11 mouse cellular contexts compared by ENCODE assay signal in the genomic region with DNA sequence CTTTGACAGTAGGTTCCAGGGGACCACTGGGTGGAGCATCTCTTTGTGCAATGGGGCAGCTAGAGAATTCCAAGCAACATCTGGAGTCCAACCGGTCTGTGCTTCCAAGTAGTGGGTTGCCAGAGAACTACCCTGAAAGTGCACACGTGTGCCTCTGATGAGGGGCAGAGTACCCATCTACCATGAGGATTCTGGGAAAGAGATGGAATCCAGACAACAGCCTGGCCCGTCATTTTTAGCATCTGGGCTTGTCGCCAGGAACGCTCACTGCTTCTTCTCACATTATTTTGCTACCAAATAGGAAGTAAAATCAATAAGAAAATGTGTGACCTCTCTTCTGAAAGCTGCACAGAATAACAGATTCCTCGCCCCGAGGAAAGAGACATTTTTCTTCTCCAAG.
DNase-seq lines count a peak whose midpoint lies in the region; ATAC-seq lines count a peak whose summit lies in the region.
"Had no signal": no experiment of that assay in that cellular context is flagged by ENCODE, and none has a peak within 500 bp of the region (broad histone marks: within the 10 kb centered on the region; RNA-seq: fewer than 3 reads in every experiment).

No protein-coding gene starts in this region.

- H3K36me3 ChIP-seq in forebrain, embryonic 16.5 days (ENCODE audit: control insufficient read depth, insufficient read depth) = no peaks in the 10 kb centered on the region
- no peaks in the 10 kb centered on the region for H3K36me3 ChIP-seq in forebrain, embryonic 11.5 days (ENCODE audit: control insufficient read depth, insufficient read depth, low read length)

- H3K27me3 ChIP-seq in forebrain, embryonic 16.5 days (replicated peaks; ENCODE audit: control insufficient read depth, insufficient read depth, low read length) = no peaks in the 10 kb centered on the region
- no peaks in the 10 kb centered on the region for H3K27me3 ChIP-seq in forebrain, embryonic 11.5 days (ENCODE audit: control insufficient read depth, insufficient read depth, low read length)

- H3K9me3 ChIP-seq in forebrain, embryonic 16.5 days (ENCODE audit: control insufficient read depth, low read length) = no peaks in the 10 kb centered on the region
- H3K9me3 ChIP-seq in forebrain, embryonic 11.5 days (ENCODE audit: control insufficient read depth, low read length) = no peaks in the 10 kb centered on the region

- no peak for DNase-seq in forebrain, embryonic 11.5 days (ENCODE audit: low spot score)
- DNase-seq in lung, postnatal 10 days = peak; percentile 14
- no peak for DNase-seq in lung, postnatal 4 days
- DNase-seq in layer of hippocampus, postnatal 10 days (ENCODE audit: low spot score in 2 of 2) = peak; percentile 65 to 69
- DNase-seq in skeletal muscle tissue, adult 2 months (ENCODE audit: low read depth, low spot score) = peak; percentile 1
- no peak for DNase-seq in MN1 (ENCODE audit: low spot score)
- no peak for DNase-seq in adrenal gland, adult 8-10 months
- DNase-seq: kidney, adult 9 months had no signal

- H3K9ac ChIP-seq in forebrain, embryonic 16.5 days (replicated peaks; ENCODE audit: low read depth, low read length) = no peak overlapping the region
- no peak overlapping the region for H3K9ac ChIP-seq in forebrain, embryonic 11.5 days (ENCODE audit: low read length)
- H3K9ac ChIP-seq: liver, embryonic 14.5 days had no signal

- H3K4me2 ChIP-seq in forebrain, embryonic 16.5 days (ENCODE audit: low read length) = no peak overlapping the region
- H3K4me2 ChIP-seq in forebrain, embryonic 11.5 days (ENCODE audit: low read depth, low read length, severe bottlenecking) = no peak overlapping the region
- H3K4me2 ChIP-seq: midbrain, embryonic 11.5 days had no signal

- peaks cover 8% of the 10 kb centered on the region for H3K4me1 ChIP-seq in forebrain, embryonic 16.5 days (replicated peaks; ENCODE audit: control insufficient read depth, insufficient read depth, low read length)
- H3K4me1 ChIP-seq in forebrain, embryonic 11.5 days (replicated peaks; ENCODE audit: control insufficient read depth, insufficient read depth, low read length) = no peaks in the 10 kb centered on the region

- 54% methylated on average over 7 of the region's 7 CpGs for WGBS in forebrain, embryonic 16.5 days
- 90% methylated on average over 7 of the region's 7 CpGs for WGBS in forebrain, embryonic 11.5 days

- no peak overlapping the region for H3K27ac ChIP-seq in forebrain, embryonic 16.5 days (ENCODE audit: low read length)
- H3K27ac ChIP-seq in forebrain, embryonic 11.5 days (ENCODE audit: low read depth, low read length) = no peak overlapping the region
- H3K27ac ChIP-seq: liver, embryonic 14.5 days had no signal

- no peak overlapping the region for H3K4me3 ChIP-seq in forebrain, embryonic 16.5 days (replicated peaks; ENCODE audit: low read length)
- H3K4me3 ChIP-seq in forebrain, embryonic 11.5 days (ENCODE audit: low read depth, low read length) = no peak overlapping the region

- ATAC-seq in forebrain, embryonic 16.5 days = peak; percentile 69
- no peak for ATAC-seq in forebrain, embryonic 11.5 days (replicated peaks; ENCODE audit: low FRiP score)

Comparison
In these comparisons a context has a peak if more than half of its experiments do, and no peak if none do; other contexts are left out.
1. DNase-seq: peak in lung, postnatal 10 days (single experiment), layer of hippocampus, postnatal 10 days (2 of 2) and skeletal muscle tissue, adult 2 months (single experiment); none in forebrain, embryonic 11.5 days (single experiment), lung, postnatal 4 days (0 of 2), MN1 (single experiment) and adrenal gland, adult 8-10 months (single experiment).